Mouse (Mus musculus) CH12.LX (cell line): ENCODE data around the gene Eml5. TPM values are rescaled to one million over a fixed set of nuclear protein-coding genes. Genes with fewer than 3 reads are reported as not detected.

Source experiments
- DNase-seq: peaks from one replicate; pipeline ENCODE4 v3.0.0-alpha.2; 2013; ENCODE audit errors: extremely low read depth
- H3K27ac ChIP-seq: 2 replicates; pipeline ENCODE4 v1.5.1; 2012; ENCODE audit warnings: low read depth, mild to moderate bottlenecking, control low read depth, moderate library complexity; ENCODE audit not compliant: insufficient read depth
- H3K27me3 ChIP-seq: replicated peaks from 2 replicates; pipeline ENCODE3; 2012; ENCODE audit warnings: inconsistent platforms
- H3K36me3 ChIP-seq, 2 experiments: replicated peaks in 1 of 2; 2 replicates each; pipeline versions ENCODE3 to v1.6.1; 2012; ENCODE audit warnings: inconsistent platforms in 1 of 2, low read length in 1 of 2, mild to moderate bottlenecking in 1 of 2, mixed read lengths in 1 of 2, moderate library complexity in 1 of 2; ENCODE audit not compliant: control insufficient read depth in 1 of 2, insufficient read depth in 1 of 2
- H3K4me1 ChIP-seq, 2 experiments: 2 replicates each; pipeline ENCODE4 v1.6.1; 2012; ENCODE audit warnings: inconsistent platforms in 1 of 2, moderate library complexity in 1 of 2; ENCODE audit not compliant: insufficient read depth in 2 of 2, control insufficient read depth in 1 of 2
- H3K4me2 ChIP-seq: 2 replicates; pipeline ENCODE4 v1.6.1; 2012; ENCODE audit warnings: low read depth, mild to moderate bottlenecking, control low read depth; ENCODE audit not compliant: poor library complexity, insufficient read depth, severe bottlenecking
- H3K4me3 ChIP-seq, 3 experiments: fragments of 150-350 bp in 1 of 3; sonication (generic) in 1 of 3; replicated peaks in 1 of 3; 2 replicates each; pipeline versions ENCODE3 to v1.5.1; 2011 to 2012; ENCODE audit warnings: low read depth in 2 of 3, low read length in 2 of 3, mild to moderate bottlenecking in 2 of 3, moderate library complexity in 2 of 3, control low read depth in 1 of 3, improper control_type of control experiment in 1 of 3, inconsistent platforms in 1 of 3, mixed read lengths in 1 of 3; ENCODE audit not compliant: poor library complexity in 1 of 3
- H3K79me2 ChIP-seq: replicated peaks from 2 replicates; pipeline ENCODE4 v1.6.1; 2012; ENCODE audit warnings: mild to moderate bottlenecking, moderate library complexity; ENCODE audit not compliant: control insufficient read depth, poor library complexity, insufficient read depth, severe bottlenecking; ENCODE audit errors: extremely low read depth
- H3K9ac ChIP-seq: 2 replicates; pipeline ENCODE4 v1.6.1; 2012; ENCODE audit warnings: low read depth, mild to moderate bottlenecking, control low read depth, moderate library complexity; ENCODE audit not compliant: insufficient read depth
- H3K9me3 ChIP-seq: replicated peaks from 2 replicates; pipeline ENCODE3; 2012; ENCODE audit warnings: low read length, inconsistent platforms, mixed read lengths
- CHD2 ChIP-seq: IDR thresholded peaks from 2 replicates; pipeline ENCODE4 v1.6.1; 2011; ENCODE audit warnings: low read length, improper control_type of control experiment
- CTCF ChIP-seq, 2 experiments: IDR thresholded peaks in 1 of 2; conservative IDR thresholded peaks in 1 of 2; 2 replicates each; pipeline ENCODE4 v1.5.1; 2011 to 2012; ENCODE audit warnings: low read depth in 2 of 2, low read length in 2 of 2, improper control_type of control experiment in 1 of 2, inconsistent platforms in 1 of 2, mild to moderate bottlenecking in 1 of 2, moderate library complexity in 1 of 2
- E2F4 ChIP-seq: IDR thresholded peaks from 2 replicates; pipeline ENCODE4 v1.6.1; 2011; ENCODE audit warnings: low read depth, low read length, improper control_type of control experiment; ENCODE audit not compliant: insufficient replicate concordance
- JUND ChIP-seq: conservative IDR thresholded peaks from 2 replicates; pipeline ENCODE4 v1.6.1; 2011; ENCODE audit warnings: low read depth, low read length, improper control_type of control experiment
- MXI1 ChIP-seq: IDR thresholded peaks from 2 replicates; pipeline ENCODE4 v1.6.1; 2011; ENCODE audit warnings: mild to moderate bottlenecking, low read depth, low read length, improper control_type of control experiment
- NELFE ChIP-seq: IDR thresholded peaks from 2 replicates; pipeline ENCODE4 v1.6.1; 2011; ENCODE audit warnings: low read depth, low read length, improper control_type of control experiment
- NRF1 ChIP-seq: IDR thresholded peaks from 2 replicates; pipeline ENCODE4 v1.6.1; 2014; ENCODE audit warnings: low read depth, mild to moderate bottlenecking, inconsistent platforms, low read length, improper control_type of control experiment, moderate library complexity
- SIN3A ChIP-seq: IDR thresholded peaks from 2 replicates; pipeline ENCODE4 v1.6.1; 2012; ENCODE audit warnings: low read length, improper control_type of control experiment, inconsistent platforms
- TBP ChIP-seq: conservative IDR thresholded peaks from 2 replicates; pipeline ENCODE4 v1.6.1; 2011; ENCODE audit warnings: low read depth, low read length, improper control_type of control experiment
- ZKSCAN1 ChIP-seq: IDR thresholded peaks from 2 replicates; pipeline ENCODE4 v1.6.1; 2012; ENCODE audit warnings: low read depth, inconsistent platforms, low read length, improper control_type of control experiment, borderline replicate concordance
- ZNF384 ChIP-seq: IDR thresholded peaks from 2 replicates; pipeline ENCODE4 v1.6.1; 2012; ENCODE audit warnings: low read depth, low read length, improper control_type of control experiment, inconsistent platforms
- dilution Hi-C: fragments of 300-500 bp; cut with MboI; formaldehyde crosslinking; loops from 2 replicates; pipeline ENCODE4 v1.14.3; 2020; ENCODE audit warnings: low sequenced_read_pairs; ENCODE audit not compliant: extremely low pct_unique_long_range_greater_than_20kb, extremely low pct_ligation_motif_present
- in situ Hi-C: fragments of 300-500 bp; cut with MboI; formaldehyde crosslinking; loops from 3 replicates; pipeline ENCODE4 v1.14.3; 2019; ENCODE audit warnings: low sequenced_read_pairs, low pct_ligation_motif_present, low pct_unique_long_range_greater_than_20kb, mixed read lengths
- polyA plus RNA-seq: library from polyadenylated mRNA; unstranded; fragments of >175 nt; gene quantifications from 2 replicates; pipeline ENCODE4 v1.2.1, GENCODE M21; 2012; ENCODE audit warnings: low read depth; ENCODE audit not compliant: insufficient read length
- total RNA-seq, 2 experiments: library from RNA; depleted of rRNA; stranded (reverse); fragments of 300-350 nt in 1 of 2; fragments of >200 nt in 1 of 2; gene quantifications; 2 replicates each; pipeline ENCODE4 v1.2.3; 2012 to 2014

Eml5 gene
- total and polyA plus RNA-seq, 3 experiments = 1.8 to 5.9 (median 3.4) TPM

- H3K9ac ChIP-seq = no peak overlapping the region
- no peak overlapping the region for H3K4me3 ChIP-seq
- dilution Hi-C loops = no loop called here
These were observed 141.6 kb downstream of the Eml5 start for GRCm38 (mm10) chr12:98759700-98760099.

GRCm38 (mm10) chr12:98757636-98758035, 143.6 kb downstream of the Eml5 start:
- in situ Hi-C loops = no loop called here
- no peak for DNase-seq
- H3K79me2 ChIP-seq = peaks cover 14% of the 10 kb centered on the region

More at GRCm38 (mm10) chr12:98759700-98760099, 141.6 kb downstream of the Eml5 start:
- Histone ChIP-seq H3K4me2 (no peak overlapping the region), H3K4me1 (no peaks in the 10 kb centered on the region), H3K9me3 (no peaks in the 10 kb centered on the region), H3K27ac (no peak overlapping the region), H3K79me2 (peaks cover 4% of the 10 kb centered on the region), H3K27me3 (no peaks in the 10 kb centered on the region), H3K36me3 (peaks cover 47 to 91% of the 10 kb centered on the region in 2 experiments)
- in situ Hi-C loops = no loop called here
- DNase-seq = no peak
- no peak for TF ChIP-seq NRF1
- no peak for TF ChIP-seq E2F4

GRCm38 (mm10) chr12:98747380-98747753, 153.9 kb downstream of the Eml5 start:
- peaks cover 16% of the 10 kb centered on the region for H3K27me3 ChIP-seq
- DNase-seq = peak; percentile 24
- H3K27ac ChIP-seq = peak overlapping the region; percentile 53; the same call in 1 of the 2 replicates
- dilution Hi-C loops = no loop called here
- peak overlapping the region; percentile 65 to 93 (median 83) for H3K4me3 ChIP-seq
- peak overlapping the region; percentile 83 for H3K9ac ChIP-seq
- in situ Hi-C loops = no loop called here
- H3K4me1 ChIP-seq = peaks cover 2 to 38% of the 10 kb centered on the region in 2 experiments; a peak in 2 of 4 replicates
- peak; percentile 79 for TF ChIP-seq ZNF384
- no peak for TF ChIP-seq CTCF (conservative IDR thresholded peaks at IDR 0.05 in 1 of 2, IDR thresholded peaks at IDR 0.05 in 1 of 2; ENCODE audit: low read depth in 2 of 2, low read length in 2 of 2)
- TF ChIP-seq MXI1 = 0 out of 2 replicates have a peak, but pooled peaks have one; percentile 7
- TF ChIP-seq JUND = no peak
- TF ChIP-seq SIN3A = peak; percentile 13
- no peak for TF ChIP-seq TBP
- TF ChIP-seq CHD2 = 0 out of 2 replicates have a peak, but pooled peaks have one; percentile 25
- peaks cover 0 to 30% of the 10 kb centered on the region in 2 experiments for H3K36me3 ChIP-seq
- H3K4me2 ChIP-seq = peak overlapping the region; percentile 94
- H3K9me3 ChIP-seq = no peaks in the 10 kb centered on the region
- H3K79me2 ChIP-seq = peaks cover 46% of the 10 kb centered on the region

More at GRCm38 (mm10) chr12:98757636-98758035, 143.6 kb downstream of the Eml5 start:
- Histone ChIP-seq H3K4me1 (no peaks in the 10 kb centered on the region), H3K27ac (no peak overlapping the region), H3K36me3 (peaks cover 49 to 90% of the 10 kb centered on the region in 2 experiments), H3K4me3 (no peak overlapping the region), H3K9ac (no peak overlapping the region), H3K27me3 (no peaks in the 10 kb centered on the region), H3K9me3 (no peaks in the 10 kb centered on the region), H3K4me2 (no peak overlapping the region)
- dilution Hi-C loops = no loop called here
- TF ChIP-seq ZKSCAN1 (no peak), CTCF (conservative IDR thresholded peaks at IDR 0.05 in 1 of 2, IDR thresholded peaks at IDR 0.05 in 1 of 2; ENCODE audit: low read depth in 2 of 2, low read length in 2 of 2) (no peak; a peak in 1 of 4 replicates), NELFE (no peak), ZNF384 (no peak)
